Mouse (Mus musculus) heart, embryonic 14.5 days (tissue): ENCODE data around the gene Atxn7l3b. TPM values are rescaled to one million over a fixed set of nuclear protein-coding genes. Genes with fewer than 3 reads are reported as not detected.
A peak's percentile ranks its signal among the peaks of the same experiment; 100 is the strongest.
"Not testable (repeated sequence)": the region's sequence is repeated elsewhere in the genome, so short reads cannot be mapped to it uniquely, and the experiment has no call there.

Experiments
- ATAC-seq: fragments of 200-750 bp; cut with Nextera tagmentation; 2 replicates; pipeline ENCODE4 v1.8.0; 2017; ENCODE audit warnings: low read depth, moderate TSS enrichment; ENCODE audit not compliant: insufficient number of reproducible peaks, insufficient read depth, low FRiP score
- H3K27ac ChIP-seq, 2 experiments: fragments of 200-500 bp in 1 of 2; fragments of 300-500 bp in 1 of 2; sonication (generic) in 1 of 2; replicated peaks in 1 of 2; 2 replicates each; pipeline ENCODE4 v1.5.1; 2012 to 2014; ENCODE audit warnings: low read depth in 2 of 2, low read length in 2 of 2, control low read depth in 1 of 2, mild to moderate bottlenecking in 1 of 2, mixed read lengths in 1 of 2; ENCODE audit not compliant: control insufficient read depth in 1 of 2, insufficient read depth in 1 of 2
- H3K27me3 ChIP-seq: fragments of 300-500 bp; sonication (generic); 2 replicates; pipeline ENCODE4 v1.6.1; 2014; ENCODE audit warnings: mild to moderate bottlenecking, low read length, control low read depth; ENCODE audit not compliant: control insufficient read depth, insufficient read depth
- H3K36me3 ChIP-seq: fragments of 300-500 bp; sonication (generic); 2 replicates; pipeline ENCODE4 v1.6.1; 2014; ENCODE audit warnings: mild to moderate bottlenecking, control low read depth, low read length, mixed read lengths; ENCODE audit not compliant: control insufficient read depth, insufficient read depth
- H3K4me1 ChIP-seq, 2 experiments: fragments of 200-500 bp in 1 of 2; fragments of 300-500 bp in 1 of 2; sonication (generic) in 1 of 2; 2 replicates each; pipeline ENCODE4 v1.6.1; 2012 to 2014; ENCODE audit warnings: low read length in 2 of 2, control low read depth in 1 of 2, mixed read lengths in 1 of 2; ENCODE audit not compliant: control insufficient read depth in 2 of 2, insufficient read depth in 2 of 2
- H3K4me2 ChIP-seq: fragments of 300-500 bp; sonication (generic); 2 replicates; pipeline ENCODE4 v1.6.1; 2014; ENCODE audit warnings: mild to moderate bottlenecking, low read length
- H3K4me3 ChIP-seq, 2 experiments: fragments of 200-500 bp in 1 of 2; fragments of 300-500 bp in 1 of 2; sonication (generic) in 1 of 2; 2 replicates each; pipeline ENCODE4 v1.5.1; 2012 to 2014; ENCODE audit warnings: low read length in 2 of 2, mild to moderate bottlenecking in 2 of 2, control low read depth in 1 of 2, low read depth in 1 of 2, moderate library complexity in 1 of 2; ENCODE audit not compliant: control insufficient read depth in 1 of 2, insufficient read depth in 1 of 2
- H3K9ac ChIP-seq: fragments of 300-500 bp; sonication (generic); 2 replicates; pipeline ENCODE4 v1.6.1; 2014; ENCODE audit warnings: mild to moderate bottlenecking, low read length
- H3K9me3 ChIP-seq: fragments of 300-500 bp; sonication (generic); 2 replicates; pipeline ENCODE4 v1.6.1; 2016; ENCODE audit warnings: low read length, control low read depth; ENCODE audit not compliant: control insufficient read depth
- WGBS: fragments of 180-500 bp; shearing (Covaris S2); extraction: QIAGEN DNeasy Blood & Tissue Kit; methylation state at CpG from one replicate; pipeline ENCODE4 v1.1.7; 2014; 5-methylcytosine and 5-hydroxymethylcytosine counted together
- polyA plus RNA-seq: library from polyadenylated mRNA; unstranded; fragments of >200 nt; fragmentation: Nextera tagmentation; extraction: Ambion mirVana; gene quantifications from 2 replicates; pipeline ENCODE4 v1.2.1, GENCODE M21; 2014

Gene Atxn7l3b
- polyA plus RNA-seq = 90.5 and 99.8 TPM in 2 replicates

- Histone ChIP-seq H3K9me3 (no peaks in the 10 kb centered on the region), H3K4me1 (peaks cover 9 to 26% of the 10 kb centered on the region in 2 experiments), H3K4me3 (peak within 1 kb of the TSS; percentile 74 to 86), H3K27ac (peak within 1 kb of the TSS; percentile 81 to 96), H3K4me2 (peak within 1 kb of the TSS; percentile 73), H3K36me3 (peaks cover 34% of the 10 kb centered on the region), H3K9ac (peak within 1 kb of the TSS; percentile 99), H3K27me3 (no peaks in the 10 kb centered on the region)
- ATAC-seq = peak; percentile 100
- WGBS = under 1% methylated on average over 70 of the region's 70 CpGs
Measured at GRCm38 (mm10) chr10:112928452-112929221, at the start of gene Atxn7l3b. TSS of gene Atxn7l3b (minus strand) at chr10:112929001.

- 59% methylated on average over 4 of the region's 4 CpGs for WGBS
- Histone ChIP-seq H3K27ac (no peak overlapping the region), H3K9ac (no peak overlapping the region), H3K9me3 (no peaks in the 10 kb centered on the region), H3K4me1 (no peaks in the 10 kb centered on the region; a peak in 1 of 4 replicates), H3K4me2 (no peak overlapping the region), H3K27me3 (no peaks in the 10 kb centered on the region), H3K36me3 (no peaks in the 10 kb centered on the region), H3K4me3 (no peak overlapping the region)
- ATAC-seq = no peak
Measured at GRCm38 (mm10) chr10:112977586-112977985, 48.8 kb upstream of the Atxn7l3b start.

- Histone ChIP-seq H3K4me1 (no peaks in the 10 kb centered on the region; a peak in 1 of 4 replicates), H3K36me3 (no peaks in the 10 kb centered on the region), H3K27ac (no peak overlapping the region), H3K4me3 (no peak overlapping the region), H3K9me3 (no peaks in the 10 kb centered on the region), H3K9ac (no peak overlapping the region), H3K27me3 (no peaks in the 10 kb centered on the region), H3K4me2 (no peak overlapping the region)
- ATAC-seq = no peak
- 5% methylated on average over 5 of the region's 5 CpGs for WGBS
Measured at GRCm38 (mm10) chr10:112973286-112974026, 44.7 kb upstream of the Atxn7l3b start.

GRCm38 (mm10) chr10:112970002-112970589 lies 41.3 kb upstream of the Atxn7l3b start:
- H3K9ac ChIP-seq = no peak overlapping the region
- no peaks in the 10 kb centered on the region for H3K36me3 ChIP-seq
- WGBS = 67% methylated on average over 2 of the region's 2 CpGs
- no peak overlapping the region for H3K4me3 ChIP-seq
- ATAC-seq = no peak
- no peaks in the 10 kb centered on the region; a peak in 1 of 4 replicates for H3K4me1 ChIP-seq
- H3K9me3 ChIP-seq = no peaks in the 10 kb centered on the region
- H3K4me2 ChIP-seq = no peak overlapping the region
- no peaks in the 10 kb centered on the region for H3K27me3 ChIP-seq
- no peak overlapping the region for H3K27ac ChIP-seq

GRCm38 (mm10) chr10:112967578-112967977 lies 38.8 kb upstream of the Atxn7l3b start:
- no peak overlapping the region for H3K27ac ChIP-seq
- ATAC-seq = no peak
- H3K9me3 ChIP-seq = no peaks in the 10 kb centered on the region
- no peak overlapping the region for H3K4me3 ChIP-seq
- H3K4me2 ChIP-seq = no peak overlapping the region
- H3K36me3 ChIP-seq = no peaks in the 10 kb centered on the region
- H3K9ac ChIP-seq = no peak overlapping the region
- H3K4me1 ChIP-seq = no peaks in the 10 kb centered on the region
- no peaks in the 10 kb centered on the region for H3K27me3 ChIP-seq
- WGBS = 62% methylated on average over 2 of the region's 2 CpGs

- not testable (repeated sequence) for H3K27ac ChIP-seq, H3K9me3 ChIP-seq, H3K4me1 ChIP-seq, H3K36me3 ChIP-seq, H3K4me3 ChIP-seq, H3K4me2 ChIP-seq, ATAC-seq, H3K27me3 ChIP-seq, H3K9ac ChIP-seq
- WGBS = 47% methylated on average over 4 of the region's 4 CpGs
Measured at GRCm38 (mm10) chr10:112962216-112962615, 33.4 kb upstream of the Atxn7l3b start.

GRCm38 (mm10) chr10:112954140-112954539 lies 25.3 kb upstream of the Atxn7l3b start:
- WGBS = 57% methylated on average over 2 of the region's 2 CpGs
- Histone ChIP-seq H3K4me3 (no peak overlapping the region), H3K36me3 (no peaks in the 10 kb centered on the region), H3K27me3 (no peaks in the 10 kb centered on the region), H3K9ac (no peak overlapping the region), H3K4me1 (no peaks in the 10 kb centered on the region), H3K9me3 (no peaks in the 10 kb centered on the region), H3K27ac (no peak overlapping the region), H3K4me2 (no peak overlapping the region)
- no peak for ATAC-seq
